Mouse (Mus musculus) lung, embryonic 14.5 days (tissue): ENCODE data around the gene Scrg1. TPM values are rescaled to one million over a fixed set of nuclear protein-coding genes. Genes with fewer than 3 reads are reported as not detected.
A peak's percentile ranks its signal among the peaks of the same experiment; 100 is the strongest.

Experiments used
- ATAC-seq: fragments of 200-750 bp; cut with Nextera tagmentation; 2 replicates; pipeline ENCODE4 v1.8.0; 2017; ENCODE audit warnings: mild to moderate bottlenecking, moderate TSS enrichment, moderate library complexity; ENCODE audit not compliant: insufficient read depth
- DNase-seq: peaks from one replicate; pipeline ENCODE4 v3.0.0-alpha.2; 2015
- H3K27ac ChIP-seq: fragments of 300-500 bp; sonication (generic); 2 replicates; pipeline ENCODE4 v1.5.1; 2014; ENCODE audit warnings: low read depth, mild to moderate bottlenecking, moderate library complexity
- H3K27me3 ChIP-seq: fragments of 300-500 bp; sonication (generic); 2 replicates; pipeline ENCODE4 v1.6.1; 2014; ENCODE audit warnings: low read length, control low read depth; ENCODE audit not compliant: insufficient read depth
- H3K36me3 ChIP-seq: fragments of 300-500 bp; sonication (generic); 2 replicates; pipeline ENCODE4 v1.6.1; 2014; ENCODE audit warnings: control low read depth; ENCODE audit not compliant: insufficient read depth
- H3K4me1 ChIP-seq: fragments of 300-500 bp; sonication (generic); 2 replicates; pipeline ENCODE4 v1.6.1; 2014; ENCODE audit warnings: antibody characterized with exemption, control low read depth; ENCODE audit not compliant: insufficient read depth
- H3K4me2 ChIP-seq: fragments of 300-500 bp; sonication (generic); 2 replicates; pipeline ENCODE4 v1.6.1; 2014; ENCODE audit warnings: mild to moderate bottlenecking
- H3K4me3 ChIP-seq: fragments of 300-500 bp; sonication (generic); 2 replicates; pipeline ENCODE4 v1.5.1; 2014; ENCODE audit warnings: low read depth, low read length
- H3K9ac ChIP-seq: fragments of 300-500 bp; sonication (generic); 2 replicates; pipeline ENCODE4 v1.6.1; 2014
- H3K9me3 ChIP-seq: fragments of 300-500 bp; sonication (generic); 2 replicates; pipeline ENCODE4 v1.6.1; 2016; ENCODE audit warnings: low read depth, low read length, control low read depth
- CTCF ChIP-seq: IDR thresholded peaks from 2 replicates; pipeline ENCODE4 v1.5.1; 2016; ENCODE audit warnings: antibody characterized with exemption, low read depth
- WGBS: fragments of 180-500 bp; shearing (Covaris S2); extraction: QIAGEN DNeasy Blood & Tissue Kit; methylation state at CpG from one replicate; pipeline ENCODE4 v1.1.7; 2014; 5-methylcytosine and 5-hydroxymethylcytosine counted together
- polyA plus RNA-seq: library from polyadenylated mRNA; unstranded; fragments of >200 nt; fragmentation: Nextera tagmentation; extraction: Ambion mirVana; gene quantifications from 2 replicates; pipeline ENCODE4 v1.2.1, GENCODE M21; 2014

Scrg1 gene
- 0.46 and 0.95 TPM in 2 replicates for polyA plus RNA-seq

- no peak for TF ChIP-seq CTCF
- no peak for ATAC-seq
- Histone ChIP-seq H3K9ac (no peak within 1 kb of the TSS), H3K4me1 (no peaks in the 10 kb centered on the region), H3K4me2 (no peak within 1 kb of the TSS), H3K4me3 (no peak within 1 kb of the TSS), H3K27ac (no peak within 1 kb of the TSS; the same call in 1 of the 2 replicates), H3K36me3 (no peaks in the 10 kb centered on the region), H3K27me3 (no peaks in the 10 kb centered on the region), H3K9me3 (no peaks in the 10 kb centered on the region)
- no peak for DNase-seq
- 68% methylated on average over 3 of the region's 3 CpGs for WGBS
These were observed at the start of gene Scrg1 for GRCm38 (mm10) chr8:57455765-57456164. Gene Scrg1, plus strand, starts transcription at chr8:57455923.

- no peak overlapping the region for H3K27ac ChIP-seq
- no peak overlapping the region for H3K4me3 ChIP-seq
- ATAC-seq (no peak), DNase-seq (no peak)
- no peak for TF ChIP-seq CTCF
- no peaks in the 10 kb centered on the region for H3K4me1 ChIP-seq
- H3K27me3 ChIP-seq = peaks cover 14% of the 10 kb centered on the region; the same call in 1 of the 2 replicates
- no peaks in the 10 kb centered on the region for H3K9me3 ChIP-seq
- H3K36me3 ChIP-seq = no peaks in the 10 kb centered on the region
- no peak overlapping the region for H3K4me2 ChIP-seq
- 75% methylated on average over 4 of the region's 4 CpGs for WGBS
- no peak overlapping the region for H3K9ac ChIP-seq
These were observed 49.4 kb upstream of the Scrg1 start for GRCm38 (mm10) chr8:57406366-57406765.

- WGBS = 39% methylated on average over 2 of the region's 2 CpGs
- no peak for ATAC-seq
These were observed 46.4 kb upstream of the Scrg1 start for GRCm38 (mm10) chr8:57409333-57409732.

GRCm38 (mm10) chr8:57409779-57410472 is 45.8 kb upstream of the Scrg1 start:
- WGBS = 31% methylated on average over 15 of the region's 15 CpGs
- Histone ChIP-seq H3K27ac (no peak overlapping the region), H3K9ac (no peak overlapping the region), H3K36me3 (no peaks in the 10 kb centered on the region), H3K4me3 (no peak overlapping the region; the same call in 1 of the 2 replicates), H3K27me3 (peaks cover 19% of the 10 kb centered on the region; the same call in 1 of the 2 replicates), H3K4me1 (no peaks in the 10 kb centered on the region), H3K4me2 (peak overlapping the region; percentile 35), H3K9me3 (no peaks in the 10 kb centered on the region)
- TF ChIP-seq CTCF = no peak
- no peak for ATAC-seq
- no peak for DNase-seq

More at GRCm38 (mm10) chr8:57409333-57409732, 46.4 kb upstream of the Scrg1 start:
- H3K27me3 ChIP-seq = peaks cover 19% of the 10 kb centered on the region; the same call in 1 of the 2 replicates
- no peak overlapping the region for H3K9ac ChIP-seq
- H3K4me1 ChIP-seq = no peaks in the 10 kb centered on the region
- no peak for DNase-seq
- H3K4me2 ChIP-seq = no peak overlapping the region
- no peaks in the 10 kb centered on the region for H3K9me3 ChIP-seq
- no peaks in the 10 kb centered on the region for H3K36me3 ChIP-seq
- H3K27ac ChIP-seq = no peak overlapping the region
- no peak overlapping the region for H3K4me3 ChIP-seq
- TF ChIP-seq CTCF = no peak

DNA sequence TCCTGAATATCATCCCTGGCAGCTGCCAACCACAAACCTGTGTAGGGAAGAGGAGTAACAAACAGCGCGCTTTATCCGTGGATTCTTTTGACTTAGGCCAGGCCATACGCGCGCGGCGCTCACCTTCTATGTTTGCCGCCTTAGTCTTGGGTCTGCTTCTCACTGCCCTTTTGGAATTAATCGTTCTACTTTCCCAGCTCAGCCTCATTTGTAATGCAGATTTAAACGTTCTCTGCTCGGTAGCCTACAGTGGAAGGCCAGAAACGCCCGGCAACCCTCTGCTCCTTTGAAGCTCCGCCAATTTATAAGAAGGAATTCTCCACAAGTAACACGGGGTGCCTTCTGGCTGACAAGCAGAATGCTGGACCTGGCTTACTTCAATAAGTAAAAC is 45.3 kb upstream of the Scrg1 start:
- Histone ChIP-seq H3K27me3 (peaks cover 19% of the 10 kb centered on the region; the same call in 1 of the 2 replicates), H3K4me3 (no peak overlapping the region), H3K36me3 (no peaks in the 10 kb centered on the region), H3K9me3 (no peaks in the 10 kb centered on the region), H3K4me1 (no peaks in the 10 kb centered on the region), H3K9ac (no peak overlapping the region), H3K4me2 (peak overlapping the region; percentile 35), H3K27ac (no peak overlapping the region)
- ATAC-seq (no peak), DNase-seq (peak; percentile 43)
- TF ChIP-seq CTCF = no peak
- 8% methylated on average over 16 of the region's 16 CpGs for WGBS

DNA sequence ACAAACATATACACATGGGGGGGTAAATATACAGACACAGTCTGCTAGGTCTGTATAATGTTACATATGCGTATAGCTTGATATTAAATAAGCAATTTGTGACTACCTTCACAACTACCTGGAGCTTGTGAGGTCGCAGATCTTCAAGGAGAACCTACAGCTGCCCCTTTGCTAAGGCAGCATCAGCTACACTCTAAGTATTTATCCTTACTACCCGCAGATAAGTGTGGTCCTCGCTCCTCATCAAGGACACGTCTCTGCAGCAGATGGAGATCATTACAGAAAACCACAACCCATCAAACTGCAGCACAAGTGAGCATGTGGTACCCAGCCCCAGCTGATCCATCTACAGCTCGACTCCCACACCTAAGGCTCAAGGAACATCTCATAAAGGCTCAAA is 44.4 kb upstream of the Scrg1 start:
- Histone ChIP-seq H3K36me3 (no peaks in the 10 kb centered on the region), H3K9ac (no peak overlapping the region), H3K4me2 (no peak overlapping the region), H3K9me3 (no peaks in the 10 kb centered on the region), H3K4me1 (no peaks in the 10 kb centered on the region), H3K27me3 (peaks cover 19% of the 10 kb centered on the region; the same call in 1 of the 2 replicates), H3K4me3 (no peak overlapping the region), H3K27ac (no peak overlapping the region)
- no peak for TF ChIP-seq CTCF
- ATAC-seq (no peak), DNase-seq (no peak)
- WGBS = 73% methylated on average over 6 of the region's 6 CpGs

- Histone ChIP-seq H3K36me3 (no peaks in the 10 kb centered on the region), H3K9ac (no peak overlapping the region), H3K4me2 (no peak overlapping the region), H3K27me3 (0 out of 2 replicates have a peak, but pooled peaks cover under 1% of the 10 kb centered on the region), H3K4me3 (no peak overlapping the region), H3K27ac (no peak overlapping the region), H3K4me1 (no peaks in the 10 kb centered on the region), H3K9me3 (no peaks in the 10 kb centered on the region)
- no peak for DNase-seq
- 87% methylated on average over 5 of the region's 5 CpGs for WGBS
- no peak for ATAC-seq
- TF ChIP-seq CTCF = no peak
These were observed 38.9 kb upstream of the Scrg1 start for GRCm38 (mm10) chr8:57416827-57417226.
